Mouse (Mus musculus) E14TG2a.4 (cell line): ENCODE data around the gene Cnot11.

Experiments
- CTCF ChIP-seq: conservative IDR thresholded peaks from 2 replicates; pipeline ENCODE4 v1.5.1; 2014; ENCODE audit warnings: low read length
- POU5F1 ChIP-seq: IDR thresholded peaks from 2 replicates; pipeline ENCODE4 v1.6.1; 2014; ENCODE audit warnings: low read length, borderline replicate concordance

DNA sequence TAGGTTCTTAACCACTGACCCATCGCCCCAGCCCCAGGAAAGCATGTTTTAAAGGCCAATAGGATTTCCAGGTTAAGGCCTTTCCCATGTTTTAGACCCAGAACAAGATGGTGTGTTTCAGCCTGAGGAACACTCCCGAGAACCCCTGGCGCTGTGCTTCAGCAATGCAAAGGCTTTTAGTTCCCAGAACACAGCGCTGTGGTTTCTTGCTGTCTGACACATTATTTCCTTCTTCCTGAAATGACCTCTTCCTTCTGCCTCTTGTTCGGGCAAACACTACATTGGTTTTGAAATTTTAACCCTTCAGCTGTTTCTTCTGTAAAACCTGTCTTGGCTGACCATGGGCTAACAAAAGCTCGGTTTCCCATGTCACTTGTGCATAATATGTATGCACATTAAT lies 44.3 kb downstream of the Cnot11 start:
- no peak for TF ChIP-seq CTCF
- no peak for TF ChIP-seq POU5F1
